Mouse (Mus musculus) ES-Bruce4 (cell line): Measurements from ENCODE around the gene Cd82. TPM values are rescaled to one million over a fixed set of nuclear protein-coding genes. Genes with fewer than 3 reads are reported as not detected.

ENCODE experiments used
- H3K27ac ChIP-seq: 2 replicates; pipeline ENCODE4 v1.5.1; 2012; ENCODE audit warnings: low read length, inconsistent platforms; ENCODE audit not compliant: insufficient read depth
- H3K27me3 ChIP-seq: 2 replicates; pipeline ENCODE4 v1.6.1; 2012; ENCODE audit warnings: mild to moderate bottlenecking, low read length, inconsistent platforms; ENCODE audit not compliant: control insufficient read depth, poor library complexity, insufficient read depth, severe bottlenecking
- H3K36me3 ChIP-seq: 2 replicates; pipeline ENCODE4 v1.6.1; 2012; ENCODE audit warnings: inconsistent platforms, mild to moderate bottlenecking, low read length, moderate library complexity; ENCODE audit not compliant: control insufficient read depth, poor library complexity, insufficient read depth, severe bottlenecking
- H3K4me1 ChIP-seq: one replicate; pipeline ENCODE4 v1.8.1; 2011; ENCODE audit warnings: low read length; ENCODE audit not compliant: control insufficient read depth, insufficient read depth
- H3K4me3 ChIP-seq: 2 replicates; pipeline ENCODE4 v1.5.1; 2011; ENCODE audit warnings: low read depth, mild to moderate bottlenecking, low read length
- H3K9ac ChIP-seq: 2 replicates; pipeline ENCODE4 v1.6.1; 2012; ENCODE audit warnings: low read depth, mild to moderate bottlenecking, inconsistent platforms; ENCODE audit not compliant: poor library complexity, severe bottlenecking
- H3K9me3 ChIP-seq: replicated peaks from 2 replicates; pipeline ENCODE4 v1.6.1; 2012; ENCODE audit warnings: mild to moderate bottlenecking, low read length, inconsistent platforms; ENCODE audit not compliant: control insufficient read depth, poor library complexity, insufficient read depth, severe bottlenecking
- CTCF ChIP-seq: IDR thresholded peaks from one replicate; pipeline ENCODE4 v1.8.1; 2011; ENCODE audit warnings: low read depth, low read length
- EP300 ChIP-seq: IDR thresholded peaks from 2 replicates; pipeline ENCODE4 v1.6.1; 2011; ENCODE audit warnings: low read depth, low read length; ENCODE audit not compliant: insufficient read depth
- POLR2A ChIP-seq: IDR thresholded peaks from one replicate; pipeline ENCODE4 v1.8.1; 2011; ENCODE audit warnings: low read length; ENCODE audit not compliant: insufficient read depth
- polyA plus RNA-seq: library from polyadenylated mRNA; stranded (reverse); fragments of >200 nt; gene quantifications from 2 replicates; pipeline ENCODE4 v1.2.4, GENCODE M21; 2011; ENCODE audit warnings: low read depth; ENCODE audit not compliant: missing spikeins, insufficient read depth, insufficient read length

Gene Cd82
- polyA plus RNA-seq, 1 experiment, result 4.2 TPM

GRCm38 (mm10) chr2:93501303-93501702 lies 38.4 kb upstream of the Cd82 start:
- TF ChIP-seq EP300, result no peak
- no peak for TF ChIP-seq CTCF
- TF ChIP-seq POLR2A, result no peak
- no peaks in the 10 kb centered on the region for H3K4me1 ChIP-seq
- H3K27me3 ChIP-seq, result no peaks in the 10 kb centered on the region
- H3K9me3 ChIP-seq, result no peaks in the 10 kb centered on the region
- H3K9ac ChIP-seq, result no peak overlapping the region
- H3K4me3 ChIP-seq, result no peak overlapping the region
- no peak overlapping the region for H3K27ac ChIP-seq
- no peaks in the 10 kb centered on the region for H3K36me3 ChIP-seq

GRCm38 (mm10) chr2:93497221-93497620 lies 34.3 kb upstream of the Cd82 start:
- H3K9ac ChIP-seq, result no peak overlapping the region
- no peaks in the 10 kb centered on the region for H3K4me1 ChIP-seq
- no peaks in the 10 kb centered on the region for H3K27me3 ChIP-seq
- no peaks in the 10 kb centered on the region for H3K36me3 ChIP-seq
- no peak overlapping the region for H3K27ac ChIP-seq
- no peak for TF ChIP-seq CTCF
- H3K4me3 ChIP-seq, result no peak overlapping the region
- H3K9me3 ChIP-seq, result no peaks in the 10 kb centered on the region

DNA sequence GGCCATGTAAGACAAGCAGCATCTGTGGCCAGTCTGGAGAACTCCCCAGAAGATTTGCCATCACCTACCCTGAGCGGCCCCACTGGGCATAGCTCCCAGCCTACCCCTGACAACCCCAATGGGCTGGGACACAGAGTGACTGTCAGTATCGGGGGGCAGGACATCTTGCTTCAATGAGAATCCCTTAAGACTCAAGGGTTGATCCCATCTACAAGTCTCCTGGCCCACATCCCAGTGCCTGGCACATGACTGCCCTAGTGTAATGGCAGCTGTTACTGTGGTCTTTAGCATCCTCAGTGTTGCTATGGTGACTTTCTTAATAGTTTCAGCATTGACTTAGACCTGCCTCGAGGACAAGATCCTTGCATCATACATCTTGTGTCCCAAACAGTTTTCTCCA lies 32.2 kb upstream of the Cd82 start:
- no peaks in the 10 kb centered on the region for H3K9me3 ChIP-seq
- H3K36me3 ChIP-seq, result no peaks in the 10 kb centered on the region
- no peak overlapping the region for H3K4me3 ChIP-seq
- TF ChIP-seq EP300 (no peak), POLR2A (no peak), CTCF (no peak)
- H3K27ac ChIP-seq, result no peak overlapping the region
- H3K9ac ChIP-seq, result no peak overlapping the region
- no peaks in the 10 kb centered on the region for H3K27me3 ChIP-seq
- H3K4me1 ChIP-seq, result no peaks in the 10 kb centered on the region

DNA sequence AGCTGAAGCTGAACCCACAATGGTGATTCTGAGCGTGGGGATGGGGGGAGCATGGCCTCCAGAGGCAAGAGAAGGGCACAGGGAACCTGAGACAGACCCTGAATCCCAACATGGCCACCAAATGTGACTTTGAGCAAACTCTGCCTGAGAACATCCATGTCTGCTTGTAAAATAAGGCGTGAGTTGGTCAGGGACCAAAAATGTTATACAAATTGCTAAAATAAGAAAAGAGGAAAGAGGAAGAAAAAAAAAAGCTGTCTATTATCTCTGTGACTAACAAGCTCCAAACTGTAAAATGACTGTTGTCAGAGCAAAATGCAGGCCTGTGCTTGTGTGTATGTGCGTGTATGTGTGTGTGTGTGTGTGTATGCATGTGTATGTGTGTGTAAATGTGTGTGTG lies 30.6 kb upstream of the Cd82 start:
- TF ChIP-seq POLR2A, result no peak
- TF ChIP-seq CTCF, result no peak
- TF ChIP-seq EP300, result no peak
- Histone ChIP-seq H3K9ac (no peak overlapping the region), H3K27ac (no peak overlapping the region), H3K4me1 (no peaks in the 10 kb centered on the region), H3K9me3 (no peaks in the 10 kb centered on the region), H3K27me3 (no peaks in the 10 kb centered on the region), H3K36me3 (no peaks in the 10 kb centered on the region), H3K4me3 (no peak overlapping the region)

DNA sequence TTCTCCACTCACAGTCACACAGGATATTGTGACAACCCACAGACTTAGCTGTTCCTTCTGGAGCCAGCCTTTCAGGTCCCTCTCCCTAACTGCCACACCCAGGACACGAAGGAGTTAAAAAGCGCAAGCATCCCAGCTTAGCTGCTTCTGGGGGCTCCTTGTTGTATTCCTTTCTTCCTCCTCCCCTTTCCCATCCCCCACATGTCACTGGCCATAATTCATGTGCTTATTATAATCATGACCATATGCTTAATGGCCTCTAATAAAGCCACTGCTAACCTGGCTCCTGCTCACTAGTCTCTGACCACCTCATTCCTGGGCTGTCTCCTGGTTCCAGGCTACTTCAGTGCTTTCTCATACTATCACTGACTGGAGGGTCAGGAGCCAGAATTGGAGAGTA lies 27.6 kb upstream of the Cd82 start:
- Histone ChIP-seq H3K4me3 (no peak overlapping the region), H3K9ac (no peak overlapping the region), H3K36me3 (no peaks in the 10 kb centered on the region), H3K27me3 (no peaks in the 10 kb centered on the region), H3K9me3 (no peaks in the 10 kb centered on the region), H3K27ac (no peak overlapping the region), H3K4me1 (no peaks in the 10 kb centered on the region)
- TF ChIP-seq CTCF (no peak), EP300 (no peak), POLR2A (no peak)

- Histone ChIP-seq H3K27ac (no peak overlapping the region), H3K9ac (no peak overlapping the region), H3K4me1 (no peaks in the 10 kb centered on the region), H3K36me3 (no peaks in the 10 kb centered on the region), H3K4me3 (0 out of 2 replicates have a peak overlapping the region, but pooled peaks have one; percentile 9), H3K27me3 (no peaks in the 10 kb centered on the region), H3K9me3 (no peaks in the 10 kb centered on the region)
- TF ChIP-seq POLR2A (no peak), CTCF (no peak), EP300 (no peak)
Observed at GRCm38 (mm10) chr2:93488911-93489587, 26.1 kb upstream of the Cd82 start.
